Mouse (Mus musculus): Measurements from ENCODE around the gene Cd96. TPM values are rescaled to one million over a fixed set of nuclear protein-coding genes. Genes with fewer than 3 reads are reported as not detected.

Cd96 gene
- total and polyA plus RNA-seq, 2 experiments: 0.18 TPM; not detected in 1

DNA sequence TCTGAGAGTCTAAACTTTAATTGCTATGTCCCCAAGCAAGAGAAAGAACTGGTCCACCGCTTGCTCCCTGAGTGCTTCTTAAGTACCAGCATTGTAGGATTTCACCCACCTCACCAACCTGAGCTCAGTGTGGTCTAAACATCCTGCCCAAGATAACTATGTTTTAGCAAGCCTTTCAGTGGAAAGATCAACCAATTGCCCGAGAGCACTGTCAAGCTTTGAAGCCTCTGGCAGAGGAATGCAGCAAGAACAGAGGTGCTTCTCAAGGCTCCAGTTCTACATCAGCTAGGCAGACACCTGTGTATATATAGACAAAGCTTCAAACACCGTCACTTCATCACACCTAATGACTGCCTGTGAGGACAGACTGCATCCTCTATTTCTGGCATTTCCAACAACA is 111.3 kb downstream of the Cd96 start:
- Histone ChIP-seq H3K79me2 (ENCODE audit: control insufficient read depth, insufficient read depth, low read length) (peaks cover 37% of the 10 kb centered on the region; the same call in 1 of the 2 replicates), H3K27me3 (ENCODE audit: control insufficient read depth, insufficient read depth, low read length) (no peaks in the 10 kb centered on the region), H3K4me3 (ENCODE audit: insufficient read depth, low read depth, low read length) (peak overlapping the region; percentile 71), H3K9ac (ENCODE audit: low read depth, low read length) (peak overlapping the region; percentile 93), H3K4me1 (ENCODE audit: control insufficient read depth, insufficient read depth, low read length) (peaks cover 15% of the 10 kb centered on the region), H3K27ac (replicated peaks; ENCODE audit: insufficient read depth, low read depth, low read length) (peak overlapping the region; percentile 87), H3K36me3 (ENCODE audit: control insufficient read depth, insufficient read depth, low read length) (peaks cover 16% of the 10 kb centered on the region)
- TF ChIP-seq CTCF (IDR thresholded peaks at IDR 0.05; ENCODE audit: low read depth, low read length) (no peak), POLR2A (IDR thresholded peaks at IDR 0.05; ENCODE audit: extremely low read depth, insufficient read depth, low read length) (no peak)
- DNase-seq (ENCODE audit: extremely low read depth, low read depth, low spot score): peak; percentile 54
- 19% methylated on average over 3 of the region's 3 CpGs for WGBS

DNA sequence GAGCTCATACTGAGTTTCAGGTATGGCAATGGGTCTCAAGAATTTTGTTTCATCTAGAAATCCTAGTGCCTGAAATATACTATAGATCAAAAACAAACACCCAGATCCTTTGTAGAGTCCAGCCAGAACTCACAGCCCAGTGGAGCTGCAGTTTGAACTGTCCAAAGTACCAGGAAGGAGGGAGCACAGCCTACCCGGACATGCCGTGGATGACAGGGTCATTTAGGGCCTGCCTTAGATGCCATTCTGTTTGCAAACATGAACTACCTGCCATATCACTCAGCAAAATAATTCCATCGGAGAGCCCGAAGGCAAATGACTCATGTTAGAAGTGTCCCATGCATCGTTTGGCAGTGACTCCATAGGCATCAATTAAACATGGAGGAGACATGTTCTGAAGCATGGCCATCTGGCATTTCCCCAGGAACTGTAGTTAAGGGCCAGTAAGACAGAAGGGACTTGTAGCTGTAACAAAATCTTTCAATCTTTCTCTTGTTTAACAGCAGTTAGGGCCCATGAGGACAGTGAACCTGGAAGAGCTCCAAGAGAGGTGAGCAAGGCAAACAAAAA is 111.9 kb downstream of the Cd96 start:
- Histone ChIP-seq H3K4me3 (ENCODE audit: insufficient read depth, low read depth, low read length) (peak overlapping the region; percentile 71), H3K79me2 (ENCODE audit: control insufficient read depth, insufficient read depth, low read length) (peaks cover 40% of the 10 kb centered on the region; the same call in 1 of the 2 replicates), H3K27me3 (ENCODE audit: control insufficient read depth, insufficient read depth, low read length) (no peaks in the 10 kb centered on the region), H3K36me3 (ENCODE audit: control insufficient read depth, insufficient read depth, low read length) (peaks cover 16% of the 10 kb centered on the region), H3K27ac (replicated peaks; ENCODE audit: insufficient read depth, low read depth, low read length) (peak overlapping the region; percentile 87), H3K4me1 (ENCODE audit: control insufficient read depth, insufficient read depth, low read length) (peaks cover 21% of the 10 kb centered on the region), H3K9ac (ENCODE audit: low read depth, low read length) (peak overlapping the region; percentile 93)
- no peak for TF ChIP-seq POLR2A (IDR thresholded peaks at IDR 0.05; ENCODE audit: extremely low read depth, insufficient read depth, low read length)
- no peak for TF ChIP-seq CTCF (IDR thresholded peaks at IDR 0.05; ENCODE audit: low read depth, low read length)
- DNase-seq (ENCODE audit: extremely low read depth, low read depth, low spot score): peak; percentile 89
- 10% methylated on average over 5 of the region's 5 CpGs for WGBS

DNA sequence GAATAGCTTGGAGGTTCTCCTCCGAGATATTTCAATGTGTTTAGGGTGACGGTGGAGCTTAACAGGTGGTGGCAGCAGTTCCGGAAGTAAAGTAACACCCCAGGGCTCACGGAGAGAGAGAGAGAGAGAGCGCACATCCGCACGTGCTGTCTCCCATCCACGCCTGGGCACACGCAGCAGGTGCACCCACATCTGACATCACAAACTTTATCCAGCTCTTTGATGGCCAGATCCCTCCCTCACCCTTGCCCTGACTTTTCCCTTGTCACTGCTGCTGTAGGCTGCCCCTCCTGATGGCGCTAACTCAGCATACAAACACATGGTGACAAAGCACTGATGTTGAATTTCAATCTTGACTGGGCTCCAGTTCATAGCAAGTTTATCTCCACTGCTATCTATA is 113.8 kb downstream of the Cd96 start:
- TF ChIP-seq CTCF (IDR thresholded peaks at IDR 0.05; ENCODE audit: low read depth, low read length) (no peak), POLR2A (IDR thresholded peaks at IDR 0.05; ENCODE audit: extremely low read depth, insufficient read depth, low read length) (no peak)
- Histone ChIP-seq H3K36me3 (ENCODE audit: control insufficient read depth, insufficient read depth, low read length) (peaks cover 28% of the 10 kb centered on the region), H3K27ac (replicated peaks; ENCODE audit: insufficient read depth, low read depth, low read length) (0 out of 2 replicates have a peak overlapping the region, but pooled peaks have one; percentile 1), H3K27me3 (ENCODE audit: control insufficient read depth, insufficient read depth, low read length) (no peaks in the 10 kb centered on the region), H3K79me2 (ENCODE audit: control insufficient read depth, insufficient read depth, low read length) (peaks cover 55% of the 10 kb centered on the region), H3K4me3 (ENCODE audit: insufficient read depth, low read depth, low read length) (peak overlapping the region; percentile 28), H3K4me1 (ENCODE audit: control insufficient read depth, insufficient read depth, low read length) (peaks cover 31% of the 10 kb centered on the region), H3K9ac (ENCODE audit: low read depth, low read length) (peak overlapping the region; percentile 10; the same call in 1 of the 2 replicates)
- peak; percentile 24 for DNase-seq (ENCODE audit: extremely low read depth, low read depth, low spot score)
- WGBS: 48% methylated on average over 10 of the region's 10 CpGs

DNA sequence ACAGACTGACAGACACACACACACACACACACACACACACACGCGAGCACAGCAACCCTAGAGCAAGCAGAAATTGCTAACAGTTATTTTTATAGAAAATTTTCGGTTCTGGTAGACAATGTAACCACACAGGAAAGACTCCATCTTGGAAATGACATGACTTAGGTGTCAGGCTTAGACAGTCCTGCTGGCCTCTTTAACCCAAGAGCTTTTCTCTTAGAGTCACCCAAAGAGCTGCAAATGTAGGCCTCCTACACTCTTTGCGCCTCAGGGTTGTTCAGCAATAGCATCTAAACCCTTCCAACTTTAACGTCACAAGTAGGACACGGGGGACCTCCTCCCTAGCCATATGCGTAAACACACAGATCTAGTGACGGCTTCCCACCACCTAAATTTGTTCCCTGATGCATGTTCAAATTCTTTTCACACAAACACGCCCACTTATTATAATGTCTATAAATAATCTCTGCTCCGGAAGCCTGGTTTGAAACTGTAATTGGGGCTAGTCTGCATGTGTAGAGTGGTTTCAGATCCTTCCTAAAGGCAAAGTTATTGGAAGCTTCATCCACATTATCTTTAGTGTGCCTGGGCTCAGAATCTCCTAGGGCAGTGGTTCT is 118.4 kb downstream of the Cd96 start:
- TF ChIP-seq CTCF (IDR thresholded peaks at IDR 0.05; ENCODE audit: low read depth, low read length): no peak
- no peak for TF ChIP-seq POLR2A (IDR thresholded peaks at IDR 0.05; ENCODE audit: extremely low read depth, insufficient read depth, low read length)
- H3K27ac ChIP-seq (replicated peaks; ENCODE audit: insufficient read depth, low read depth, low read length): peak overlapping the region; percentile 80
- H3K27me3 ChIP-seq (ENCODE audit: control insufficient read depth, insufficient read depth, low read length): no peaks in the 10 kb centered on the region
- peaks cover 40% of the 10 kb centered on the region for H3K4me1 ChIP-seq (ENCODE audit: control insufficient read depth, insufficient read depth, low read length)
- peaks cover 67% of the 10 kb centered on the region for H3K36me3 ChIP-seq (ENCODE audit: control insufficient read depth, insufficient read depth, low read length)
- WGBS: 67% methylated on average over 10 of the region's 10 CpGs
- DNase-seq (ENCODE audit: extremely low read depth, low read depth, low spot score): peak; percentile 14
- peaks cover 53% of the 10 kb centered on the region for H3K79me2 ChIP-seq (ENCODE audit: control insufficient read depth, insufficient read depth, low read length)
- peak overlapping the region; percentile 54; the same call in 1 of the 2 replicates for H3K9ac ChIP-seq (ENCODE audit: low read depth, low read length)
- H3K4me3 ChIP-seq (ENCODE audit: insufficient read depth, low read depth, low read length): no peak overlapping the region

DNA sequence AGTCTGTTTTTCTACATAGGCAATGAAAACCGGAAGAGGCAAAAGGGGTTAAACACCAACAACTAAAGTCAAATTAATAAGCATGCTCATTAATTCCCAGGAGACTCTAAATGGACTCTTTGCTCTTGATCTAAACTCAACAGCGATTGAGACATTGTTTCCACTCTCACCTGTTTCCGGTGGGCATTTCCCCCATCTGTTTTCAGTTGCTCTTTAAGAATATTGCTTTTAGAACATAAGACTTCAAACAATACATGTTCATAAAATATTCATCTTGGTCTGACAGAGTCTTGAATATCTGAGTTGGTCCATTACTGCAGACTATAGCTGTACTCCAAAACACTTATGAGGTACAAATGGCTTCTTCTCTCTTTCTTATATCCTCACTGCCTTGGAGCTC is 119.1 kb downstream of the Cd96 start:
- TF ChIP-seq CTCF (IDR thresholded peaks at IDR 0.05; ENCODE audit: low read depth, low read length): no peak
- no peak for TF ChIP-seq POLR2A (IDR thresholded peaks at IDR 0.05; ENCODE audit: extremely low read depth, insufficient read depth, low read length)
- H3K27me3 ChIP-seq (ENCODE audit: control insufficient read depth, insufficient read depth, low read length): no peaks in the 10 kb centered on the region
- H3K27ac ChIP-seq (replicated peaks; ENCODE audit: insufficient read depth, low read depth, low read length): peak overlapping the region; percentile 80
- H3K36me3 ChIP-seq (ENCODE audit: control insufficient read depth, insufficient read depth, low read length): peaks cover 69% of the 10 kb centered on the region
- no peak overlapping the region for H3K9ac ChIP-seq (ENCODE audit: low read depth, low read length)
- peaks cover 43% of the 10 kb centered on the region for H3K4me1 ChIP-seq (ENCODE audit: control insufficient read depth, insufficient read depth, low read length)
- no peak for DNase-seq (ENCODE audit: extremely low read depth, low read depth, low spot score)
- 93% methylated on average over 3 of the region's 3 CpGs for WGBS
- no peak overlapping the region for H3K4me3 ChIP-seq (ENCODE audit: insufficient read depth, low read depth, low read length)
- H3K79me2 ChIP-seq (ENCODE audit: control insufficient read depth, insufficient read depth, low read length): peaks cover 50% of the 10 kb centered on the region
